Mouse (Mus musculus) gastrocnemius, postnatal 4 days (tissue): ENCODE data around the gene Lgals12. TPM values are rescaled to one million over a fixed set of nuclear protein-coding genes. Genes with fewer than 3 reads are reported as not detected.

Source experiments
- DNase-seq, 2 experiments: peaks; one replicate each; pipeline ENCODE4 v3.0.0; 2021 to 2022; ENCODE audit warnings: low spot score in 2 of 2, mixed read lengths in 2 of 2
- total RNA-seq, 2 experiments: library from RNA; stranded (reverse); gene quantifications; 2 replicates each; pipeline ENCODE4 v1.2.3; 2021

Gene Lgals12
- total RNA-seq, 2 experiments from 2014 or later = 3.0 to 5.7 TPM

GRCm38 (mm10) chr19:7585279-7585678, 21.7 kb downstream of the Lgals12 start:
- no peak for DNase-seq

GRCm38 (mm10) chr19:7583599-7583998, 23.4 kb downstream of the Lgals12 start:
- no peak for DNase-seq

- no peak for DNase-seq
Observed at GRCm38 (mm10) chr19:7583101-7583500, 23.9 kb downstream of the Lgals12 start.

- no peak for DNase-seq
Observed at GRCm38 (mm10) chr19:7581042-7581441, 26.0 kb downstream of the Lgals12 start.

- no peak for DNase-seq
Observed at GRCm38 (mm10) chr19:7577710-7578109, 29.3 kb downstream of the Lgals12 start.

- no peak for DNase-seq
Observed at GRCm38 (mm10) chr19:7576180-7576579, 30.8 kb downstream of the Lgals12 start.

GRCm38 (mm10) chr19:7569650-7570049, 37.3 kb downstream of the Lgals12 start:
- no peak for DNase-seq

GRCm38 (mm10) chr19:7568364-7568763, 38.6 kb downstream of the Lgals12 start:
- no peak for DNase-seq

GRCm38 (mm10) chr19:7566826-7567225, 40.2 kb downstream of the Lgals12 start:
- no peak for DNase-seq

- no peak for DNase-seq
Observed at GRCm38 (mm10) chr19:7564457-7564856, 42.5 kb downstream of the Lgals12 start.

GRCm38 (mm10) chr19:7563676-7564075, 43.3 kb downstream of the Lgals12 start:
- no peak for DNase-seq

GRCm38 (mm10) chr19:7562601-7563129, 44.3 kb downstream of the Lgals12 start:
- no peak for DNase-seq

GRCm38 (mm10) chr19:7561456-7561855, 45.5 kb downstream of the Lgals12 start:
- no peak for DNase-seq

- no peak for DNase-seq
Observed at GRCm38 (mm10) chr19:7559986-7560385, 47.0 kb downstream of the Lgals12 start.

GRCm38 (mm10) chr19:7558675-7559074, 48.3 kb downstream of the Lgals12 start:
- DNase-seq = no peak

- DNase-seq = no peak
Observed at GRCm38 (mm10) chr19:7557844-7558243, 49.1 kb downstream of the Lgals12 start.

GRCm38 (mm10) chr19:7557328-7557822, 49.6 kb downstream of the Lgals12 start, which contains the start of gene Pla2g16:
TSS of gene Pla2g16 (plus strand) at chr19:7557459.
- peak; percentile 31 to 62 for DNase-seq

GRCm38 (mm10) chr19:7556641-7557040, 50.4 kb downstream of the Lgals12 start:
- DNase-seq = no peak

- DNase-seq = no peak
Observed at GRCm38 (mm10) chr19:7554881-7555280, 52.1 kb downstream of the Lgals12 start.

GRCm38 (mm10) chr19:7553441-7553840, 53.6 kb downstream of the Lgals12 start:
- no peak for DNase-seq

GRCm38 (mm10) chr19:7552301-7552673, 54.7 kb downstream of the Lgals12 start:
- DNase-seq = no peak

GRCm38 (mm10) chr19:7551550-7552300, 55.3 kb downstream of the Lgals12 start:
- DNase-seq = no peak

- DNase-seq = no peak
Observed at GRCm38 (mm10) chr19:7548924-7549323, 58.1 kb downstream of the Lgals12 start.
